Mouse (Mus musculus): Measurements from ENCODE around the gene Oser1. TPM values are rescaled to one million over a fixed set of nuclear protein-coding genes. Genes with fewer than 3 reads are reported as not detected.

Oser1 gene
- 29.0 and 31.3 TPM in 2 replicates for total RNA-seq (2012; rRNA removed)
- total RNA-seq (2014; rRNA removed), result 44.9 and 54.7 TPM in 2 replicates
- polyA plus RNA-seq (2012; ENCODE audit: insufficient read length, low read depth), result 38.1 and 45.0 TPM in 2 replicates

- Histone ChIP-seq H3K4me2 (ENCODE audit: insufficient read depth, low read depth, poor library complexity, severe bottlenecking) (no peak within 1 kb of the TSS), H3K36me3 (replicated peaks in 1 of 2; ENCODE audit: control insufficient read depth in 1 of 2, insufficient read depth in 1 of 2, low read length in 1 of 2) (peaks cover 2 to 17% of the 10 kb centered on the region in 2 experiments), H3K9me3 (replicated peaks; ENCODE audit: low read length) (no peaks in the 10 kb centered on the region), H3K4me3 (replicated peaks in 1 of 3; ENCODE audit: low read depth in 2 of 3, low read length in 2 of 3, poor library complexity in 1 of 3) (no peak within 1 kb of the TSS), H3K4me1 (ENCODE audit: control insufficient read depth in 1 of 2, insufficient read depth in 2 of 2) (peaks cover 2 to 9% of the 10 kb centered on the region in 2 experiments; a peak in 3 of 4 replicates), H3K79me2 (replicated peaks; ENCODE audit: control insufficient read depth, extremely low read depth, insufficient read depth, poor library complexity, severe bottlenecking) (no peaks in the 10 kb centered on the region), H3K27me3 (replicated peaks) (peaks cover 1% of the 10 kb centered on the region), H3K27ac (ENCODE audit: insufficient read depth, low read depth) (no peak within 1 kb of the TSS), H3K9ac (ENCODE audit: insufficient read depth, low read depth) (no peak within 1 kb of the TSS)
- no peak for TF ChIP-seq SMC3 (IDR thresholded peaks at IDR 0.05; ENCODE audit: low read depth, low read length)
- no peak for TF ChIP-seq USF1 (IDR thresholded peaks at IDR 0.05; ENCODE audit: low read depth, low read length)
- TF ChIP-seq UBTF (IDR thresholded peaks at IDR 0.05; ENCODE audit: low read depth, low read length), result no peak
- TF ChIP-seq MAZ (IDR thresholded peaks at IDR 0.05; ENCODE audit: low read depth, low read length), result no peak
- TF ChIP-seq RAD21 (IDR thresholded peaks at IDR 0.05; ENCODE audit: low read depth, low read length), result no peak
- TF ChIP-seq ZNF384 (IDR thresholded peaks at IDR 0.05; ENCODE audit: low read depth, low read length), result no peak
- TF ChIP-seq IRF4 (IDR thresholded peaks at IDR 0.05; ENCODE audit: low read depth, low read length), result no peak
- no peak for TF ChIP-seq TCF12 (IDR thresholded peaks at IDR 0.05; ENCODE audit: low read depth, low read length)
- no peak for TF ChIP-seq ELF1 (IDR thresholded peaks at IDR 0.05; ENCODE audit: low read depth, low read length)
- no peak for TF ChIP-seq POLR2A (IDR thresholded peaks at IDR 0.05; ENCODE audit: low read depth, low read length)
- no peak for TF ChIP-seq CTCF (conservative IDR thresholded peaks at IDR 0.05 in 1 of 2, IDR thresholded peaks at IDR 0.05 in 1 of 2; ENCODE audit: low read depth in 2 of 2, low read length in 2 of 2)
- no peak for TF ChIP-seq MYC (IDR thresholded peaks at IDR 0.05; ENCODE audit: low read depth, low read length)
- no peak for TF ChIP-seq KAT2A (IDR thresholded peaks at IDR 0.05; ENCODE audit: insufficient replicate concordance, low read length)
- in situ Hi-C loops (cut with MboI; ENCODE audit: low pct_ligation_motif_present, low pct_unique_long_range_greater_than_20kb, low sequenced_read_pairs) (no loop called here), dilution Hi-C loops (cut with MboI; ENCODE audit: extremely low pct_ligation_motif_present, extremely low pct_unique_long_range_greater_than_20kb, low sequenced_read_pairs) (no loop called here)
- no peak for DNase-seq (ENCODE audit: extremely low read depth)
These were observed at the start of gene Oser1 for GRCm38 (mm10) chr2:163424597-163424996. Oser1 (minus strand) TSS chr2:163424697.

- Histone ChIP-seq H3K27me3 (replicated peaks) (peaks cover 30% of the 10 kb centered on the region), H3K9me3 (replicated peaks; ENCODE audit: low read length) (no peaks in the 10 kb centered on the region), H3K27ac (ENCODE audit: insufficient read depth, low read depth) (no peak within 1 kb of the TSS), H3K9ac (ENCODE audit: insufficient read depth, low read depth) (peak within 1 kb of the TSS; percentile 45), H3K4me1 (ENCODE audit: control insufficient read depth in 1 of 2, insufficient read depth in 2 of 2) (peaks cover 0 to 14% of the 10 kb centered on the region in 2 experiments; a peak in 3 of 4 replicates), H3K36me3 (replicated peaks in 1 of 2; ENCODE audit: control insufficient read depth in 1 of 2, insufficient read depth in 1 of 2, low read length in 1 of 2) (peaks cover 10 to 30% of the 10 kb centered on the region in 2 experiments), H3K4me2 (ENCODE audit: insufficient read depth, low read depth, poor library complexity, severe bottlenecking) (peak within 1 kb of the TSS; percentile 60), H3K4me3 (replicated peaks in 1 of 3; ENCODE audit: low read depth in 2 of 3, low read length in 2 of 3, poor library complexity in 1 of 3) (peak within 1 kb of the TSS; percentile 67 to 94 (median 78)), H3K79me2 (replicated peaks; ENCODE audit: control insufficient read depth, extremely low read depth, insufficient read depth, poor library complexity, severe bottlenecking) (no peaks in the 10 kb centered on the region)
- in situ Hi-C loops (cut with MboI; ENCODE audit: low pct_ligation_motif_present, low pct_unique_long_range_greater_than_20kb, low sequenced_read_pairs), result no loop called here
- DNase-seq (ENCODE audit: extremely low read depth), result peak; percentile 97
- dilution Hi-C loops (cut with MboI; ENCODE audit: extremely low pct_ligation_motif_present, extremely low pct_unique_long_range_greater_than_20kb, low sequenced_read_pairs), result no loop called here
- TF ChIP-seq CHD2 (IDR thresholded peaks at IDR 0.05; ENCODE audit: low read length), result no peak
- TF ChIP-seq JUND (conservative IDR thresholded peaks at IDR 0.05; ENCODE audit: low read depth, low read length), result no peak
- TF ChIP-seq BHLHE40 (IDR thresholded peaks at IDR 0.05; ENCODE audit: low read depth, low read length), result 0 out of 2 replicates have a peak, but pooled peaks have one; percentile 34
- peak; percentile 94 for TF ChIP-seq MXI1 (IDR thresholded peaks at IDR 0.05; ENCODE audit: low read depth, low read length)
- TF ChIP-seq USF1 (IDR thresholded peaks at IDR 0.05; ENCODE audit: low read depth, low read length), result no peak
- TF ChIP-seq JUN (IDR thresholded peaks at IDR 0.05; ENCODE audit: insufficient read depth, low read depth, low read length), result no peak
- TF ChIP-seq TCF12 (IDR thresholded peaks at IDR 0.05; ENCODE audit: low read depth, low read length), result peak; percentile 85
- TF ChIP-seq MEF2A (IDR thresholded peaks at IDR 0.05; ENCODE audit: borderline replicate concordance, low read depth, low read length), result peak; percentile 84
- no peak for TF ChIP-seq CHD1 (IDR thresholded peaks at IDR 0.05; ENCODE audit: low read depth, low read length)
- TF ChIP-seq POLR2A (IDR thresholded peaks at IDR 0.05; ENCODE audit: low read depth, low read length), result peak; percentile 82
- TF ChIP-seq POLR2AphosphoS2 (IDR thresholded peaks at IDR 0.05; ENCODE audit: low read depth, low read length), result no peak
- peak; percentile 62 to 99 for TF ChIP-seq CTCF (conservative IDR thresholded peaks at IDR 0.05 in 1 of 2, IDR thresholded peaks at IDR 0.05 in 1 of 2; ENCODE audit: low read depth in 2 of 2, low read length in 2 of 2)
- TF ChIP-seq TBP (conservative IDR thresholded peaks at IDR 0.05; ENCODE audit: low read depth, low read length), result peak; percentile 58; the same call in 1 of the 2 replicates
- no peak for TF ChIP-seq ZC3H11A (IDR thresholded peaks at IDR 0.05; ENCODE audit: low read depth, low read length)
- peak; percentile 82 for TF ChIP-seq MYC (IDR thresholded peaks at IDR 0.05; ENCODE audit: low read depth, low read length)
- TF ChIP-seq E2F4 (IDR thresholded peaks at IDR 0.05; ENCODE audit: insufficient replicate concordance, low read depth, low read length), result no peak
- TF ChIP-seq RCOR1 (conservative IDR thresholded peaks at IDR 0.05; ENCODE audit: low read depth, low read length), result no peak
- no peak; the same call in 1 of the 2 replicates for TF ChIP-seq USF2 (conservative IDR thresholded peaks at IDR 0.05; ENCODE audit: low read depth, low read length)
- peak; percentile 79 for TF ChIP-seq NELFE (IDR thresholded peaks at IDR 0.05; ENCODE audit: low read depth, low read length)
- TF ChIP-seq EP300 (IDR thresholded peaks at IDR 0.05; ENCODE audit: low read length), result no peak
- no peak for TF ChIP-seq ZNF384 (IDR thresholded peaks at IDR 0.05; ENCODE audit: low read depth, low read length)
- TF ChIP-seq HCFC1 (IDR thresholded peaks at IDR 0.05; ENCODE audit: low read depth, low read length), result peak; percentile 87
- no peak for TF ChIP-seq MAFK (IDR thresholded peaks at IDR 0.05; ENCODE audit: insufficient replicate concordance, low read length)
- TF ChIP-seq ELF1 (IDR thresholded peaks at IDR 0.05; ENCODE audit: low read depth, low read length), result peak; percentile 74
- TF ChIP-seq ZMIZ1 (IDR thresholded peaks at IDR 0.05; ENCODE audit: low read depth, low read length), result no peak
- peak; percentile 96 for TF ChIP-seq NRF1 (IDR thresholded peaks at IDR 0.05; ENCODE audit: low read depth, low read length)
These were observed 48.0 kb upstream of the Oser1 start, which contains the start of gene Fitm2 for GRCm38 (mm10) chr2:163472466-163472851. Fitm2 (minus strand) TSS chr2:163472629.

Measured in CH12.LX (cell line).